ENCODE assay signal across 11 mouse cellular contexts in the genomic region with DNA sequence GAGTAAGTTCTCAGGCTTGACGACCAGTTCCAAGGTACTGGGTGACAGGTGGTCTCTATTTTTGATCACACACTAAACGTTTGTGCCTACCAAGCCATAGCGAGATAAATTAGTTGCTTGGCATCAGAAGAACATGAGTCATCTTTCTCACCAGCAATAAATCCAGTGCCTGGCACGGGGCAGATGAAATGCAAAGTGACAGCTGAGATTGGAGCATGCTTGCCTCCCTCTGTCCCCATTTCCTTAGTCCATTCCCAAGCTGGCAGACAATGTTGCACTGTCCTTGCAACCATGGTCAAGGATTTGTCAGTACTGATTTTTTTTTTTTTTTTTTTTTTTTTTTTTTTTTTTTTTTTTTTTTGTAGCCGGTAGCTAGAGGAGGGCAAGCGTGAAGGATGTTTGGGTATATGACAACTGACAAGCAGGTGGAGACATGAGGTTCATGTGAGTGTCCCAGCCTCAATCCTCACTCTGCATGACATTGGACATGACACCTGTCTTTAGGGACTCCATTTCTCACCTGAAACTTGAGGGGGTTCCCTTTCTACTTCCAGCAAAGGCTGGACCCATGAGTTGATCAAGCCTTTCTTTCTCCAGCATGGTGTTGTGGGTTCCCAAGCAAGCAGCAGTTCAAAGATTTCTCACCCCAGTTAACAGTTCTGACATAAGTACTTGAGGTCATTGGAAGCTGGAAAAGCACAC.
DNase-seq lines count a peak whose midpoint lies in the region; ATAC-seq and TF ChIP-seq lines count a peak whose summit lies in the region.
"Had no signal": no experiment of that assay in that cellular context is flagged by ENCODE, and none has a peak within 500 bp of the region (broad histone marks: within the 10 kb centered on the region; RNA-seq: fewer than 3 reads in every experiment).

No protein-coding gene starts in this region.

- H3K27me3 ChIP-seq in C2C12 (ENCODE audit: control insufficient read depth, insufficient read depth, insufficient read length) = no peaks in the 10 kb centered on the region
- H3K27me3 ChIP-seq: liver, embryonic 15.5 days; Patski had no signal

- no peaks in the 10 kb centered on the region for H3K79me3 ChIP-seq in C2C12 (ENCODE audit: low read depth)

- no peaks in the 10 kb centered on the region for H3K79me2 ChIP-seq in C2C12 (ENCODE audit: control insufficient read depth, insufficient read depth)

- H3K4me3 ChIP-seq in C2C12 (ENCODE audit: insufficient read depth, poor library complexity, severe bottlenecking) = no peak overlapping the region
- H3K4me3 ChIP-seq: liver, embryonic 15.5 days had no signal

- TF ChIP-seq CTCF in C2C12 (IDR thresholded peaks at IDR 0.05; ENCODE audit: control insufficient read depth, insufficient read depth, insufficient read length) = no peak

- no peak overlapping the region for H3ac ChIP-seq in C2C12 (ENCODE audit: control insufficient read depth, insufficient read length, low read depth)

- no peak for ATAC-seq in activated CD4-positive, CD25-positive, alpha-beta regulatory T cell, adult 4 months
- ATAC-seq: midbrain, embryonic 16.5 days; Patski had no signal

- DNase-seq in adipocyte (ENCODE audit: low spot score) = peak; percentile 92
- peak; percentile 98 for DNase-seq in cerebellum, adult 9-10 months
- peak; percentile 7 for DNase-seq in left cerebral cortex, adult 11 months (ENCODE audit: low spot score)
- no peak for DNase-seq in thymus, postnatal 36 days
- no peak for DNase-seq in thymus, postnatal 10 days (ENCODE audit: low spot score in 2 of 2)
- DNase-seq: kidney, adult 2 months had no signal

- no peaks in the 10 kb centered on the region for H3K36me3 ChIP-seq in C2C12 (ENCODE audit: control insufficient read depth, insufficient read depth)
- H3K36me3 ChIP-seq: liver, embryonic 15.5 days had no signal

TF ChIP-seq in C2C12, 6 proteins besides CTCF, POLR2A, EP300 and RAD21:
- TF ChIP-seq MAX (IDR thresholded peaks at IDR 0.05) (no peak), FOSL1 (IDR thresholded peaks at IDR 0.05; ENCODE audit: insufficient read depth, low read length, poor library complexity, severe bottlenecking) (peak; percentile 51), MYOD1 (IDR thresholded peaks at IDR 0.05; ENCODE audit: control insufficient read depth, insufficient read length, low read depth) (peak; percentile 63)

Comparison
In these comparisons a context has a peak if more than half of its experiments do, and no peak if none do; other contexts are left out.
1. DNase-seq: peak in adipocyte (single experiment), cerebellum, adult 9-10 months (single experiment) and left cerebral cortex, adult 11 months (single experiment); none in thymus, postnatal 36 days (0 of 2) and thymus, postnatal 10 days (0 of 2).